Mouse (Mus musculus): ENCODE measurements around the gene Polr3b. TPM values are rescaled to one million over a fixed set of nuclear protein-coding genes. Genes with fewer than 3 reads are reported as not detected.

Gene Polr3b
- total and polyA plus RNA-seq, 2 experiments from 2014 or later: 8.7 to 11.1 TPM

- H3K4me2 ChIP-seq (ENCODE audit: low read depth, low read length): peak overlapping the region; percentile 77
- WGBS: 6% methylated on average over 45 of the region's 46 CpGs
- peak; percentile 69 for ATAC-seq
- TF ChIP-seq CTCF (IDR thresholded peaks at IDR 0.05; ENCODE audit: low read depth): no peak
- H3K9me3 ChIP-seq (ENCODE audit: low read length): no peaks in the 10 kb centered on the region
- peak overlapping the region; percentile 54 for H3K9ac ChIP-seq (replicated peaks; ENCODE audit: low read length)
- peak; percentile 74 for DNase-seq (ENCODE audit: low spot score)
- peak overlapping the region; percentile 49 for H3K4me3 ChIP-seq (ENCODE audit: low read length)
- peaks cover 19% of the 10 kb centered on the region; the same call in 1 of the 2 replicates for H3K27me3 ChIP-seq (ENCODE audit: insufficient read depth, low read length)
- H3K4me1 ChIP-seq (ENCODE audit: insufficient read depth, low read length): peaks cover 15% of the 10 kb centered on the region
- peak overlapping the region; percentile 84 for H3K27ac ChIP-seq
- H3K36me3 ChIP-seq (ENCODE audit: insufficient read depth, low read length): no peaks in the 10 kb centered on the region
Measured at GRCm38 (mm10) chr10:84760118-84761111, 138.3 kb downstream of the Polr3b start.

- no peaks in the 10 kb centered on the region for H3K4me1 ChIP-seq (ENCODE audit: insufficient read depth, low read length)
- DNase-seq (ENCODE audit: low spot score) (no peak), ATAC-seq (no peak)
- H3K9me3 ChIP-seq (ENCODE audit: low read length): no peaks in the 10 kb centered on the region
- H3K4me2 ChIP-seq (ENCODE audit: low read depth, low read length): no peak overlapping the region
- TF ChIP-seq CTCF (IDR thresholded peaks at IDR 0.05; ENCODE audit: low read depth): no peak
- no peak overlapping the region for H3K4me3 ChIP-seq (ENCODE audit: low read length)
- no peak overlapping the region for H3K9ac ChIP-seq (replicated peaks; ENCODE audit: low read length)
- H3K27me3 ChIP-seq (ENCODE audit: insufficient read depth, low read length): no peaks in the 10 kb centered on the region
- H3K36me3 ChIP-seq (ENCODE audit: insufficient read depth, low read length): no peaks in the 10 kb centered on the region
- 84% methylated on average over 10 of the region's 10 CpGs for WGBS
- no peak overlapping the region for H3K27ac ChIP-seq
Measured at GRCm38 (mm10) chr10:84768766-84769165, 146.7 kb downstream of the Polr3b start.

GRCm38 (mm10) chr10:84772380-84773130 lies 150.5 kb downstream of the Polr3b start:
- 40% methylated on average over 4 of the region's 4 CpGs for WGBS
- H3K9ac ChIP-seq (replicated peaks; ENCODE audit: low read length): no peak overlapping the region
- no peaks in the 10 kb centered on the region for H3K9me3 ChIP-seq (ENCODE audit: low read length)
- TF ChIP-seq CTCF (IDR thresholded peaks at IDR 0.05; ENCODE audit: low read depth): no peak
- H3K27me3 ChIP-seq (ENCODE audit: insufficient read depth, low read length): no peaks in the 10 kb centered on the region
- no peak for DNase-seq (ENCODE audit: low spot score)
- H3K4me2 ChIP-seq (ENCODE audit: low read depth, low read length): no peak overlapping the region
- H3K36me3 ChIP-seq (ENCODE audit: insufficient read depth, low read length): no peaks in the 10 kb centered on the region
- peak; percentile 24; the same call in 1 of the 2 replicates for ATAC-seq
- no peaks in the 10 kb centered on the region for H3K4me1 ChIP-seq (ENCODE audit: insufficient read depth, low read length)
- H3K27ac ChIP-seq: no peak overlapping the region
- no peak overlapping the region for H3K4me3 ChIP-seq (ENCODE audit: low read length)

- H3K9ac ChIP-seq (replicated peaks; ENCODE audit: low read length): no peak overlapping the region
- no peak for ATAC-seq
- no peak overlapping the region for H3K27ac ChIP-seq
- 84% methylated on average over 4 of the region's 4 CpGs for WGBS
- no peak overlapping the region for H3K4me3 ChIP-seq (ENCODE audit: low read length)
- no peaks in the 10 kb centered on the region for H3K4me1 ChIP-seq (ENCODE audit: insufficient read depth, low read length)
- TF ChIP-seq CTCF (IDR thresholded peaks at IDR 0.05; ENCODE audit: low read depth): no peak
- no peaks in the 10 kb centered on the region for H3K27me3 ChIP-seq (ENCODE audit: insufficient read depth, low read length)
- H3K9me3 ChIP-seq (ENCODE audit: low read length): no peaks in the 10 kb centered on the region
- H3K36me3 ChIP-seq (ENCODE audit: insufficient read depth, low read length): no peaks in the 10 kb centered on the region
- no peak overlapping the region for H3K4me2 ChIP-seq (ENCODE audit: low read depth, low read length)
- no peak for DNase-seq (ENCODE audit: low spot score)
Measured at GRCm38 (mm10) chr10:84773889-84774288, 151.8 kb downstream of the Polr3b start.

- peak; percentile 69 for DNase-seq (ENCODE audit: low spot score)
- H3K9me3 ChIP-seq (ENCODE audit: low read length): no peaks in the 10 kb centered on the region
- no peaks in the 10 kb centered on the region for H3K36me3 ChIP-seq (ENCODE audit: insufficient read depth, low read length)
- no peak overlapping the region for H3K27ac ChIP-seq
- no peaks in the 10 kb centered on the region for H3K27me3 ChIP-seq (ENCODE audit: insufficient read depth, low read length)
- TF ChIP-seq CTCF (IDR thresholded peaks at IDR 0.05; ENCODE audit: low read depth): no peak
- H3K4me2 ChIP-seq (ENCODE audit: low read depth, low read length): no peak overlapping the region
- no peak overlapping the region for H3K9ac ChIP-seq (replicated peaks; ENCODE audit: low read length)
- H3K4me1 ChIP-seq (ENCODE audit: insufficient read depth, low read length): no peaks in the 10 kb centered on the region
- WGBS: 43% methylated on average over 12 of the region's 12 CpGs
- H3K4me3 ChIP-seq (ENCODE audit: low read length): no peak overlapping the region
- peak; percentile 61 for ATAC-seq
Measured at GRCm38 (mm10) chr10:84774573-84774972, 152.5 kb downstream of the Polr3b start.

Other genes with a start within 250 kb of the Polr3b start
- gene Nuak1, start 181.7 kb upstream of the Polr3b start, total RNA-seq (2014; rRNA removed): 22.7 and 23.3 TPM in 2 replicates
- gene Nuak1, start 181.7 kb upstream of the Polr3b start, polyA plus RNA-seq (2015; fragmentation: Nextera tagmentation; extraction: Ambion mirVana): 3.0 and 3.1 TPM in 2 replicates
- 53.1 and 58.7 TPM in 2 replicates for gene Ckap4, start 88.2 kb upstream of the Polr3b start, total RNA-seq (2014; rRNA removed)
- gene Ckap4, start 88.2 kb upstream of the Polr3b start, polyA plus RNA-seq (2015; fragmentation: Nextera tagmentation; extraction: Ambion mirVana): 50.9 and 52.1 TPM in 2 replicates
- 8.1 and 11.2 TPM in 2 replicates for gene Tcp11l2, start 45.7 kb upstream of the Polr3b start, total RNA-seq (2014; rRNA removed)
- 18.9 and 20.0 TPM in 2 replicates for gene Tcp11l2, start 45.7 kb upstream of the Polr3b start, polyA plus RNA-seq (2015; fragmentation: Nextera tagmentation; extraction: Ambion mirVana)
- 16.7 and 21.5 TPM in 2 replicates for gene Rfx4, start 133.8 kb downstream of the Polr3b start, total RNA-seq (2014; rRNA removed)
- 16.1 and 17.1 TPM in 2 replicates for gene Rfx4, start 133.8 kb downstream of the Polr3b start, polyA plus RNA-seq (2015; fragmentation: Nextera tagmentation; extraction: Ambion mirVana)

All from hindbrain, postnatal 0 days (tissue).